Mouse (Mus musculus) spleen, embryonic (tissue): Measurements from ENCODE around the gene Dhrs13.

ENCODE experiments used
- CTCF ChIA-PET: fragments of 350-600 bp; sonication (Branson Sonifier 250); formaldehyde crosslinking; loops from one replicate; lab custom pipeline; 2022; lab: Charles Lee

Dhrs13 gene

DNA sequence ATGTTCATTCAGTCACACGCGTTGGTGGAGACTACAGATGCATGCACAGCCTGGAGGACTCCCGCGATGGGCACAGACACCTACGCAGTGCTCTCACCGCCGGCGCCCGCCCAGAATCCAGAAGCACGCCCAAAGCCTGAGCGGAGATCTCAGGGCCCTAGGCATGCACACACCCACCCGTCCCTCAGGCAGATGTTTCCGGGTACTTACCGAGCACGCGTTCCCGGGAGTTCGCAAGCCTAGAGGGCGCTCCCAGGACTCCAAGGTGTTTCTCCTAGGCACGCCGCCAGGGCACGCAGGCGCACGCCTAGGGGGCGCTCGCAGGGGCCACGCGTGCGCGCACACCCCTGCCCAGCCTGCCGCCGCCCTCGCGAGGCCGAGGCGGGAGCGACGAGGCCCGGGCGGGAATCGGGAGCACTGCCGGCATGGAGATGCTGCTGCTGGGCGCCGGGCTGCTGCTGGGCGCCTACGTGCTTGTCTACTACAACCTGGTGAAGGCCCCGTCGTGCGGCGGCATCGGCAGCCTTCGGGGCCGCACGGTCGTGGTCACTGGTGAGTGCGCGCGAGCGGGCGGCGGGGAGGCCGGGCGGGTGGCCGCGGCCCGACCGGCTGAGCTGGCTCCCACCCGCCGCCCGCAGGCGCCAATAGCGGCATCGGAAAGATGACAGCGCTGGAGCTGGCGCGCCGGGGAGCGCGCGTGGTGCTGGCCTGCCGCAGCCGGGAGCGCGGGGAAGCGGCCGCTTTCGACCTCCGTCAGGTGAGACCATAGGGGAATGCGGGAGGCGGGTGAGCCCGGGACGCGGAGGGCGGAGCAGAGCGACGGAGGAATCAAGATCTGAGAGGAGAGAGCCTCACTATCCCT is at the start of gene Dhrs13:
Dhrs13 (plus strand) TSS at position 334 of the 862 bp plus-strand sequence.
- CTCF ChIA-PET = no interaction called here

- CTCF ChIA-PET = interaction anchor here (0.6 to 0.7 kb wide), 5 partner anchors 78 to 1543 kb away, joined by 3 to 6 read pairs (median 4); no protein-coding TSS in a partner anchor
These were observed 49.6 kb upstream of the Dhrs13 start, which contains the start of gene Phf12 for GRCm38 (mm10) chr11:77982441-77982905. Gene Phf12, plus strand, starts transcription at chr11:77982754.

- CTCF ChIA-PET = interaction anchor here (0.7 kb wide), 1 partner anchor 109 kb away, joined by 6 read pairs; no protein-coding TSS in a partner anchor
These were observed 48.7 kb upstream of the Dhrs13 start for GRCm38 (mm10) chr11:77983191-77983936.

DNA sequence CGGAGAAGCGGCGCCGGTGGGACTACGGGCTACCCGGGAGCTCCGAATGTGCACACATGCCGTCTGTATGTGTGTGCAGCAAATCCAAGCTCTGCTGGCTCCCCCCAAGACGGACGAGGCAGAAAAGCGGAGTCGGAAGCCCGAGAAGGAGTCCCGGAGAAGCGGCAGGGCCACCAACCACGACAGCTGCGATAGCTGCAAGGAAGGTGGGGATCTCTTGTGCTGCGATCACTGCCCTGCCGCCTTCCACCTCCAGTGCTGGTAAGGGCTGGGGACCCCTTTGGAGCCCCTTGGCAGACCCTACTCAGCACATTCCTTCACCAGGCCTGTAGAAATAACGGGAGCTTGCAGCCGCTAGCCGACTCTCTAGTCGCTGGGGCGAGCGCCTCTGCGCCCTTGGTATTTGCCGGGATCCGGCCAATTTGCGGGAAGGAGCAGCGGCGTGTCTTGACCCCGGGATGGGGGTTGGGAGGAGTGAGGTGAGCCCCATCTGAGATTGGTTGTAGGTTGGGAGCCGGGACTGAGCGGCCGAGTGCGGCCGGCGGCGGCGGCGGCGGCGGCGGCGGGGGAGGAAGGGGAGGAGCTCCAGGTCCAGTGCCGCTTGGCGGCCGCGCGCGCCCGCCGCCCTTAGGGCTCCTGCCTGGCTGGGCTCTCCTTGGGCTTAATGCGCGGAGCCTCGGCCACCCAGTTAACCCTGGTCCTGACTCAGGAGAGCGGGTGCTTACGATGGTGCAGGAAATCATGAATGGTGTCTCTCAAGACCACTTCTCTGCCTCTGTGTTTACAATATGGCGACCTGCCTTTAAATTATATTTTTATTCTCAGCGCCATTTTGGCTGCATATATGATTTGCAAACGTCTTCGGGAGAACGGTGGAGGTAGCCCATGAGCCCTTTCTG is 47.9 kb upstream of the Dhrs13 start:
- CTCF ChIA-PET = no interaction called here

DNA sequence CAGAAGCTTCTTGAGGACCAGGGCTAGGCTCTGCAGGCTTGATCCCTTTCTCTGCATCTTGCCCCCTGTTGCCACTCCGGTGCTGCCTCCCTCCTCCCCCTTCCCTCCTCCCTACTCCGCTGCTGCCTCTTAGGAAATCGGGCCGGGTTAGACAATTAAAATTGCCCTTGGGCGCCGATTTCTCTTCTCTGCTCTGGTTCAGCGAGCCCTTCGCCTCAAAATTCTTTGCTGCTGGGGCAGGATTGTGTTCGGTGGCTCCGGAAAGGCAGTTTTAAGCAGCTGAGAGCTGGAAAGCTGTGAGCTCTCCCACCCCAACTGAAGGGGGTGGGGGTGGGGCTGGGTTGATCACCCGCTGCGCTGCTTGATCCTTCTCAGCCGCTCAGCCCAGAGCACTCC is 47.2 kb upstream of the Dhrs13 start:
- CTCF ChIA-PET = interaction anchor here (0.6 kb wide), 1 partner anchor 77 kb away, joined by 3 read pairs; no protein-coding TSS in a partner anchor

DNA sequence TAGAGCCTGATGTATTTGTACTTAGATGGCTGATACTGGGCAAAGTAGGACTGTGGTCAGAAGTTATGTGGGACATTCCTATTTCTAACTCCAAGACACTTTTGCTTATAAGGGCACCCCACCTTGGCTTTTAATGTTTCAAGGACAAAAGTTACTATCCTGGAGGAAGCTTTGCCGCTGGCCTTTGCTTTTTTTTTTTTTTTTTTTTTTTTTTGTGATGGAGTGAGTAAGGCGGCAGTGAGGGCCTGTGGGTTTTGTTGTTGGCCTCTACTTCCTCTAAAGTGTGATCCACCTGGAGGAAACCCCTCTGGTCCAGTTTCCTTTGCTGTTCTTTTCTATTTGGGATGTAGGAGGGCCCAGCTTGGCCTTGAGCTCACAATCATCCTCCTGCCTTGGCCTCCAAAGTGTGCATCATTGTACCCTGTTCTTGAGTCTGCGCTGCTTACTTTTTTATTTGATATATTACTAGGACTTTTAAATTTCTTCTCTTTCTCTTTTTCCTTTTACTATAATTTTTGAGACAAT is 46.5 kb upstream of the Dhrs13 start:
- CTCF ChIA-PET = interaction anchor here (0.6 kb wide), 2 partner anchors 42 to 78 kb away, joined by 3 read pairs; no protein-coding TSS in a partner anchor

- CTCF ChIA-PET = no interaction called here
These were observed 42.9 kb upstream of the Dhrs13 start for GRCm38 (mm10) chr11:77989071-77989690.

DNA sequence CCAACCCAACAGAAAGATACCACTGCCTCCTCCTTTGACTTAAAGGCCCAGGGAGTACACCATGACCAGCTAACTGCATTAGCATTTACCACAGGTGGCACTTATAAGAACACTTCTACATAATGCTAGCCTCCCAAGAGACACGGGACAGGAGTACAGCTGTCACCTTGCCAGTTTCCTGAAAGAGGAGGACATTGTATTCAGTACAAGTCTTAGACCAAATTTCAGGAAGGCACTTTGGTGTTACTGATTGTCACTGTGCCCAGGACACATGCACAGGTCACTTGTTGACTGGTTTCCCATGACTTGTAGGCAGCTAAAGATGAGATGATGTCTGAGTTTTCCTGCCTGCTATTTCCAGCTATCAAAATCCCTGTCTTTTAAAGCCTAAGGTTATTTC is 36.5 kb upstream of the Dhrs13 start:
- CTCF ChIA-PET = interaction anchor here (0.6 kb wide), 2 partner anchors 381 to 1252 kb away, joined by 3 read pairs; no protein-coding TSS in a partner anchor

GRCm38 (mm10) chr11:78006446-78006845 is 25.6 kb upstream of the Dhrs13 start:
- CTCF ChIA-PET = no interaction called here

DNA sequence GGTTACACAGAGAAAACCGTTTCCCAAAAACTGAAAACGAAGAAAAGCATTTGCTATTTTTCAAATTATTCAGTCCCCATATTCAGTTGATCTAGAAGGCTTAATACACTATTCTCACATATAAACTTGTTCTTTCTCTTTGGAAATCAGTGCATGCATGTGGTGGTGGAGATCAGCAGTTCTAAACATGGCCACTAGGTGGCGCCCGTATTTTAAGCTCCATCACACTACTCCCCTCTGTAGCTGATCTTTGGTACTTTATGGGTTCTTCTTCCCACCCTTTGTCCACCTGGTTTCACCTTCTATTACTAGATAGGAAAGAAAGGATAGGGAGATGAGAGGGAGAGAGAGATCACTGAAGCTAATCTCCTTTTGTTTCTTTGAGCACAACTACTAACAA is 12.4 kb upstream of the Dhrs13 start:
- CTCF ChIA-PET = interaction anchor here (0.6 to 1.2 kb wide), 2 partner anchors 17 to 198 kb away, joined by 4 read pairs; no protein-coding TSS in a partner anchor

DNA sequence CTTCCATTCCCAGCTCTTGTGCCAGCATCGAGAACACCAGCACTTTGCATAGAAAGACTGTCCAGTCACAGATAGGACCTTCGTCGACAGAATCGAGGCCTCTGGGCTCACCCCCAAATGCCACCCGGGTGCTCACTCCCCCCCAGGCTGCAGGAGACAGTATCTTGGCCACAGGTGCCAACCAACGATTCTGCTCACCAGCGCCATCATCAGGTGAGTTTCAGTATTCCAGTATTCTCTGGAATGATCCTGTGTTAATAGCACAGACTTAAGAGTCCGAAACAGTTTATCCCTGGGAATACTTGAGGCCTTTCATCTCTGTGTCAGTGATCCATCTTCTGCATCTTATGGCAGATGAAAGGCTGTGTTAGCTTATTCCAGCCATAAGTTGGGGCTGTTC is 8.5 kb upstream of the Dhrs13 start:
- CTCF ChIA-PET = no interaction called here

GRCm38 (mm10) chr11:78029240-78029639 is 2.8 kb upstream of the Dhrs13 start:
- CTCF ChIA-PET = no interaction called here

DNA sequence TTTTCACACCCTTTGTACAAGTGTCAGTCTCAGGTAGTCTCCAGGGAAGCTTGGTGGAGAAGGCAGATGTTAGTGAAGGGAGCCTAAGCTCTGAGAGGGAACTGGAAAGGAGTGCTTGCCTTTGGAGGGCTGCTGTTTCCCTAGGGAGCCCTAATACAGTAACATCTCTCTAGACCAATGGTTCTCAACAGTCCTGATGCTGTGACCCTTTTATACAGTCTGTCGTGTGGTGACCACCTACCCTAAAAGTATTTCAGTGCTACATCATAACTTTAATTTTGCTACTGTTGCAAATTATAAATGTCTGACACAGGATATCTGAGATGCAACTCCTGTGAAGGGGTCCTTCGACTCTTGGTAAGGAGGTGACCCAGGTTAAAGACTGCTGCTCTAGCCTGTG is 1.5 kb upstream of the Dhrs13 start:
- CTCF ChIA-PET = no interaction called here

DNA sequence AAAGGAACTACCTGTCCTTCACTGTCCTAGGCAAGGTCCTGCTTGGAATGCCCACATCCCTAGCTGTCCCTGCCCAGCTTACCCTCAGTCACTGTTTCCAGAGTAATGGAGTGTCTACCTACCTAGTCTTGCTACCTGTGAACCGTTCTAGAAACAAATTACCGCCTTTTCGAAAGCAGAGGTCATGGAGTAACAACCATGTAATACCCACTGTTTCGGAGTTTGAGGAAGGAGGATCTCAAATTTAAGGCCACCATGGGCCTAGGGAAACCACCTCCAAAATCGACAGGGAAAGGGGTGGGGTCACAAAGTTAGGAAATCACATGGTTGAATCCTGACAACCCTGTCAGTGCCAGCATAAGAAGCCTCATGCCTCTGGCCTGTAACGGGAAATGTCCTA is 691 bp upstream of the Dhrs13 start:
- CTCF ChIA-PET = no interaction called here

DNA sequence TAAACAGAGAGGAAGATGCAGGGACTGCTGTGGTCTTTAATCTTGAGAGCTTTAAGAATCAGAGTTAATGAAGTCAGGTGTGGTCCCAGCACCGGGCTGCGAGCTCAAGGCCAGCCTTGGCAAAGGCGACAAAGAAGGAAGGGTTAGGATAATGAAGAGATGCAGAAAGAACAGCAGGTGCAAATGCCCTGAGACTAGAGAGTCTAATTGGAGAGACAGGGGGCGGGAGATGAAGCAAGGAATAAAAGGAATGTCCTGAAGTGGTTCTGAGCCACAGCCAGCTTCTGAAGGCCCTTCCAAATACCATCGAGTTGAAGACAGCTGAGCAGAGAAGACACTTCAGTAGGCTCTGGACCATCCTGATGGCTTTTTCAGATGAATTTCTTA is 722 bp downstream of the Dhrs13 start:
- CTCF ChIA-PET = no interaction called here

DNA sequence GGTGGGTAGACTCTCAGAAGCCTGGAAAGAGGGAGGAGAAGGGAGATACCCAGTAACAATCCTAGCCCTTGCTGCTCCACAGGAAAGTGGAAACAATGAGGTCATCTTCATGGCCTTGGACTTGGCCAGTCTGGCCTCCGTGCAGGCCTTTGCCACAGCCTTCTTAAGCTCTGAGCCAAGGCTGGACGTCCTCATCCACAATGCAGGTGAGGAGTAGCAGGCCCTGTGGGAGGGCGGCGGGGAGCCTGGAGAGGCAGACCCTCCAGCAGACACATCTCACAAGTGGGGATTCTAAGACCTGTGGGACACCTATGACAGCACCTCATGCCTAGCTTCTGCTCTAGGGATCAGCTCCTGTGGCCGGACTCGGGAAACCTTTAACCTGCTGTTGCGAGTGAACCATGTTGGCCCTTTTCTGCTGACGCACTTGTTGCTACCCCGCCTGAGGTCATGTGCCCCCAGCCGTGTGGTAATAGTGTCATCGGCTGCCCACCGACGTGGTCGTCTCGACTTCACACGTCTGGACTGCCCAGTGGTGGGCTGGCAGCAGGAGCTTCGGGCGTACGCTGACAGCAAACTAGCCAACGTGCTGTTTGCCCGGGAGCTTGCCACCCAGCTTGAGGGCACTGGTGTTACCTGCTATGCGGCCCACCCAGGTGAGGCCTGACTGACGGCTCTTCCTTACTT is 2.0 kb downstream of the Dhrs13 start:
- CTCF ChIA-PET = no interaction called here

- CTCF ChIA-PET = interaction anchor here (0.7 kb wide), 2 partner anchors 16 to 618 kb away, joined by 3 to 4 read pairs; no protein-coding TSS in a partner anchor
These were observed 4.7 kb downstream of the Dhrs13 start for GRCm38 (mm10) chr11:78036791-78037190.

DNA sequence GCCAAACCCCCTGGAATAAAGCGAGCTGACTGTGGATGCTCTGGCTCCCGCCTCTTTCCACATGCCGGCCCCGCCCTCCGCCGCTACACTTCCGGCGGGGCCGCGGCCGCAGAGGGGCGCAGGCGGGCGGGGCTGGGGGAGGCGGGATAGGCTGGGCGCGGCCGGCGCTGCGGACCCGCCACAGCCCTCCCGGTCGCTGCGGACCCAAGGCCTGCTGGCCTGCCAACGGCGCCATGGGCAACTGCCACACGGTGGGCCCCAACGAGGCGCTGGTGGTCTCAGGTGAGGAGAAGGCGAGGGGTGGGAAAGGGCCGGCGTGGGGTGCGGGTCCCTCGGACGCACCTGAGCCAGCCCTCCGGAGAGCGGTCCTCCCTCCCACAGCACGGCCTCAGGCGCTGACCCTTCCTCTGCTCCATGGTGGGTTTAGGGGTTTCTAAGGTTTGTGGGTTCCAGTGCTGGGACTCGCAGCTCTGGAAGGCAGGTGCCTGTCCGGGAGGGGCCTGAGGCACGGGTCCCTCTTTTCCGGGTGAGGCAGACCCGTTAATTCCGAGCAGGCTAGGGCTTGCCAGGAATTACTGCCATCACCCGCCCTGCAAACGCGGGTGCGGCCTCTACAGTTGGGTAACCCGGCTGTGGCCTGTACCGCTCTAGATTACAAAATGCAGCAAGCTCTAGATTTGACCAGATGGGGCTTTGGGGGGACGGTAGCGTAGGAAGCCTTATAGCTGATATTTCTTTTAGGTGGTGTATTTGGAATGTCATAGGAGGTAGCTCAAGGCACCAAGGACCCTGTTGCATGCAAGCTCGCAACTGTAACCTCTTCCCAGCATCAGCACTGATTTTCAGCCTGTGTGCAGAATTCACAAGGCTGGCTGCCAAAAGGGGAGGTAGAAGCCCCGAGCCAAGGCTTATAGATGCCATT is 6.0 kb downstream of the Dhrs13 start, which contains the start of gene Flot2:
Flot2 (plus strand) TSS at position 101 of the 922 bp plus-strand sequence.
- CTCF ChIA-PET = no interaction called here
